Mouse (Mus musculus) ovary, postnatal 36 days (tissue): Measurements from ENCODE around the gene Lrrc61.
"Not testable (repeated sequence)": the region's sequence is repeated elsewhere in the genome, so short reads cannot be mapped to it uniquely, and the experiment has no call there.

Experiments used
- DNase-seq: peaks from one replicate; pipeline ENCODE4 v3.0.0; 2022; ENCODE audit warnings: low spot score, mixed read lengths

The Lrrc61 gene

GRCm38 (mm10) chr6:48554280-48555103, at the start of gene Lrrc61:
Gene Lrrc61 (plus strand): TSS chr6:48554796.
- DNase-seq, result peak; percentile 97

- DNase-seq, result no peak
These were observed 46.5 kb upstream of the Lrrc61 start for GRCm38 (mm10) chr6:48508087-48508486.

- DNase-seq, result no peak
These were observed 44.2 kb upstream of the Lrrc61 start for GRCm38 (mm10) chr6:48510426-48510825.

- DNase-seq, result no peak
These were observed 42.7 kb upstream of the Lrrc61 start for GRCm38 (mm10) chr6:48511861-48512260.

- DNase-seq, result not testable (repeated sequence)
These were observed 29.7 kb upstream of the Lrrc61 start for GRCm38 (mm10) chr6:48524882-48525281.

GRCm38 (mm10) chr6:48527901-48528300, 26.7 kb upstream of the Lrrc61 start:
- DNase-seq, result no peak

- no peak for DNase-seq
These were observed 25.3 kb upstream of the Lrrc61 start for GRCm38 (mm10) chr6:48529261-48529660.

- no peak for DNase-seq
These were observed 24.6 kb upstream of the Lrrc61 start for GRCm38 (mm10) chr6:48529871-48530440.

- peak; percentile 7 for DNase-seq
These were observed 23.7 kb upstream of the Lrrc61 start for GRCm38 (mm10) chr6:48530862-48531261.

- DNase-seq, result no peak
These were observed 21.1 kb upstream of the Lrrc61 start for GRCm38 (mm10) chr6:48533475-48533874.

GRCm38 (mm10) chr6:48534913-48535312, 19.7 kb upstream of the Lrrc61 start:
- DNase-seq, result no peak

GRCm38 (mm10) chr6:48536091-48536490, 18.5 kb upstream of the Lrrc61 start:
- DNase-seq, result no peak

- DNase-seq, result peak; percentile 86
These were observed 17.3 kb upstream of the Lrrc61 start, which contains the start of gene Atp6v0e2 for GRCm38 (mm10) chr6:48537105-48537954. Gene Atp6v0e2 (plus strand): TSS chr6:48537615.

- DNase-seq, result peak; percentile 52
These were observed 15.5 kb upstream of the Lrrc61 start for GRCm38 (mm10) chr6:48538841-48539737.

- DNase-seq, result no peak
These were observed 14.7 kb upstream of the Lrrc61 start for GRCm38 (mm10) chr6:48539860-48540259.

GRCm38 (mm10) chr6:48540721-48541120, 13.9 kb upstream of the Lrrc61 start:
- no peak for DNase-seq

- DNase-seq, result no peak
These were observed 12.8 kb upstream of the Lrrc61 start for GRCm38 (mm10) chr6:48541560-48542450.

- no peak for DNase-seq
These were observed 12.0 kb upstream of the Lrrc61 start for GRCm38 (mm10) chr6:48542631-48543030.

- no peak for DNase-seq
These were observed 9.3 kb upstream of the Lrrc61 start for GRCm38 (mm10) chr6:48545251-48545650.

GRCm38 (mm10) chr6:48546271-48546670, 8.3 kb upstream of the Lrrc61 start:
- DNase-seq, result peak; percentile 8
